Mouse (Mus musculus) forebrain, embryonic 11.5 days (tissue): ENCODE measurements around the gene Pde4dip. TPM values are rescaled to one million over a fixed set of nuclear protein-coding genes. Genes with fewer than 3 reads are reported as not detected.

Experiments used
- ATAC-seq: fragments of 200-750 bp; cut with Nextera tagmentation; replicated peaks from 2 replicates; pipeline ENCODE4 v1.8.0; 2017; ENCODE audit warnings: moderate TSS enrichment; ENCODE audit not compliant: low FRiP score
- DNase-seq: peaks from one replicate; pipeline ENCODE4 v3.0.0-alpha.2; 2017; ENCODE audit warnings: low spot score
- H3K27ac ChIP-seq: fragments of 300-500 bp; sonication (generic); 2 replicates; pipeline ENCODE4 v1.5.1; 2014; ENCODE audit warnings: low read depth, low read length
- H3K27me3 ChIP-seq: fragments of 300-500 bp; sonication (generic); 2 replicates; pipeline ENCODE4 v1.6.1; 2014; ENCODE audit warnings: mild to moderate bottlenecking, low read length, mixed read lengths; ENCODE audit not compliant: control insufficient read depth, insufficient read depth
- H3K36me3 ChIP-seq: fragments of 300-500 bp; sonication (generic); 2 replicates; pipeline ENCODE4 v1.6.1; 2014; ENCODE audit warnings: mild to moderate bottlenecking, low read length, moderate library complexity, mixed read lengths; ENCODE audit not compliant: control insufficient read depth, insufficient read depth
- H3K4me1 ChIP-seq: fragments of 300-500 bp; sonication (generic); replicated peaks from 2 replicates; pipeline ENCODE4 v1.6.1; 2014; ENCODE audit warnings: low read length, mixed read lengths; ENCODE audit not compliant: control insufficient read depth, insufficient read depth
- H3K4me2 ChIP-seq: fragments of 300-500 bp; sonication (generic); 2 replicates; pipeline ENCODE4 v1.6.1; 2014; ENCODE audit warnings: low read depth, mild to moderate bottlenecking, low read length, moderate library complexity, mixed read lengths; ENCODE audit not compliant: severe bottlenecking
- H3K4me3 ChIP-seq: fragments of 300-500 bp; sonication (generic); 2 replicates; pipeline ENCODE4 v1.5.1; 2014; ENCODE audit warnings: low read depth, low read length
- H3K9ac ChIP-seq: fragments of 300-500 bp; sonication (generic); 2 replicates; pipeline ENCODE4 v1.6.1; 2014; ENCODE audit warnings: low read length
- H3K9me3 ChIP-seq: fragments of 300-500 bp; sonication (generic); 2 replicates; pipeline ENCODE4 v1.6.1; 2016; ENCODE audit warnings: low read length, mixed read lengths; ENCODE audit not compliant: control insufficient read depth
- WGBS: fragments of 180-500 bp; shearing (Covaris S2); extraction: QIAGEN DNeasy Blood & Tissue Kit; methylation state at CpG from one replicate; pipeline ENCODE4 v1.1.7; 2014; 5-methylcytosine and 5-hydroxymethylcytosine counted together
- polyA plus RNA-seq: library from polyadenylated mRNA; unstranded; fragments of >200 nt; fragmentation: Nextera tagmentation; extraction: Ambion mirVana; gene quantifications from 2 replicates; pipeline ENCODE4 v1.2.1, GENCODE M21; 2014

Pde4dip gene
- polyA plus RNA-seq, 1 experiment from 2014 or later, result 25.7 TPM

DNA sequence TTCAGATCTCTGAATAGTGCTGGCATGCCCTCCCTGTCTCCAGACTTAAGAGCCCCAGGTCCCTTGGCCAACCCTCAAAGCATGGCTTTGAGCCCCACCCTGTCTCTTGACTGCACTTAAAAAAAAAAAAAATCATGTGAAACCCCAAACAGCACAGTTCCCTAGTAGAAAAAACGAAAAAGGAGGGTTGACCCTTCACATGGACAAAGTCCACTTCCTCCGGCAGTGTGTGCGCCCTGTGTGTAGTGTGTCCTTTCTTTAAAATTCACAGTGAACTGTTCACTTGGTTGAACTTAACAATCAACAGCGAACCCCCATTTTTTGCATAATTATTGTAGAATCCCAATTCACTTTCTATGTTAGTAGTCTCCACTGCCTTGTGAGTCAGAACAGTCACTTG, 21.8 kb downstream of the Pde4dip start:
- Histone ChIP-seq H3K9me3 (no peaks in the 10 kb centered on the region), H3K9ac (no peak overlapping the region), H3K4me2 (no peak overlapping the region), H3K4me1 (0 out of 2 replicates have a peak, but pooled peaks cover 4% of the 10 kb centered on the region), H3K4me3 (no peak overlapping the region), H3K36me3 (no peaks in the 10 kb centered on the region), H3K27me3 (peaks cover 20% of the 10 kb centered on the region), H3K27ac (no peak overlapping the region)
- DNase-seq, result no peak
- ATAC-seq, result no peak
- whole genome bisulfite sequencing, result 58% methylated on average over 4 of the region's 4 CpGs

DNA sequence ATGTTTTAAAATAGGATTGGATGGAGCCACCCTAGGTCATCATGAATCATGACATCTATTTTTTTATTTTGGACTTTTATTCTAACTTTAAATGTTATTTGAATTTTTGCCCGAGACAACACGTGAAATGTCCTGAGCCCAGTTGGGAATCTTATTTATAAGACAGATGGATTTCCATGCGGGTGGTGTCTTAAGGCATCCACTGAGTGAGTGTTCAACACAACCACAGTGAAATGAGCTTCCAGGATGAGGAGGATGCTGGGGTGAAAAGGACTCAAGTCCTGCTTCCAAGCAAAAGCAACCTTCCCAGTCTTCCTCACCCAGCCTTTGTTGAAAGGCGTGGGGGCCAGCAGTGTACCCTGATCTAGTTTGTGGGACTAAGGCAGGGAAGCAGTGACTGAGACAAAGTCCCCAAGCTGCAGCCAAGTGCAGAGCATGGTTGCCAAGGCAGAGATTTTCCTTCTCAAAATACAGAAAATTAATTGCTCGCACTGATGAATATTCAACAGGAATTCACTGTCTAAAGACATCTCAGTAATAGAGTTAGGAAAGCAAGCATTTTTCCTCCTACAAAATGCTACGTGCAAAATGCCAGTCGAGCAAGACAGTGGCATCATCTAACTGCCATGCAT, 27.6 kb downstream of the Pde4dip start:
- Histone ChIP-seq H3K36me3 (no peaks in the 10 kb centered on the region), H3K27ac (no peak overlapping the region), H3K9me3 (no peaks in the 10 kb centered on the region), H3K4me2 (no peak overlapping the region), H3K9ac (no peak overlapping the region), H3K4me1 (no peaks in the 10 kb centered on the region), H3K27me3 (no peaks in the 10 kb centered on the region), H3K4me3 (no peak overlapping the region)
- DNase-seq (no peak), ATAC-seq (no peak)
- WGBS, result 89% methylated on average over 7 of the region's 7 CpGs

GRCm38 (mm10) chr3:97859400-97859799, 29.1 kb downstream of the Pde4dip start:
- no peaks in the 10 kb centered on the region for H3K27me3 ChIP-seq
- ATAC-seq, result no peak
- 90% methylated on average over 1 of the region's 1 CpGs for WGBS

DNA sequence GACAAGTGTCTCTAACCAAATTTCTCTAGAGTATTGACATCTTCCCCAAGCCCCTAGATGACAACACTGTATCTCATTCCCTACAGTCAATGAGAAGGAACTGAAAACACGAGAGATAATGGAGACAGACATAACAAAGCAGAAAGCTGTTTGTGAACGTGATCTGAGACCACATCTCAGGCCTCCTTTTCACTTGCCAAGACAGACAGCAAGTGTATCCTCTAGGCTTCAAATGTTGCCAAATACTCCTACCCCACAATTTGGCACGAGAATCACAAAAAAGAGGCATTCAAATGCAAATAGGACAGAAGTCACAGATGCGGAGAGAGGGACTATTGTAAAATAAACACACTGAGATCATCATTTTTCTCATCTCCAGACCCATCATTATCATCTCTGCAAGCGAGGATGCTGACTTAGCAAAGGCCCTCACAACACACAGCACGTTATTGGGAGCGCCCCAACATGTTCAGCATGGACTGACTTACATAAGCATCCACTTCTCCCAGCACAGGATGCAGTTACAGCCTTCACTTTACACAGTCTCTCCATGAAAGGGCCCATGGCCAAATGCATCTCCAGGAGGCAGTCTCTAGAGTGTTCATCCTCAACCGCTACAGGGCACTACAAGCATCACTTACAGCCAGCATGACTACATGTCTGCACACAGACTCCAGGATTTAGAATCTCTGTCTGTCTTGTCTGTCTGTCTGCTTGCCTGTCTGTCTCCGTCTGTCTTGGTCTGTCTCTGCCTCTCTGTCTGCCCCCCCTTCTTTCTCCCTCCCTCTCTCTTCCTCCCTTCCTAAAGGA, 33.7 kb downstream of the Pde4dip start:
- H3K36me3 ChIP-seq, result no peaks in the 10 kb centered on the region
- H3K4me1 ChIP-seq, result no peaks in the 10 kb centered on the region
- no peak overlapping the region for H3K4me2 ChIP-seq
- ATAC-seq (no peak), DNase-seq (no peak)
- H3K9me3 ChIP-seq, result no peaks in the 10 kb centered on the region
- WGBS, result 73% methylated on average over 9 of the region's 9 CpGs
- H3K27ac ChIP-seq, result no peak overlapping the region
- no peak overlapping the region for H3K4me3 ChIP-seq
- no peaks in the 10 kb centered on the region for H3K27me3 ChIP-seq
- no peak overlapping the region for H3K9ac ChIP-seq

More at GRCm38 (mm10) chr3:97859400-97859799, 29.1 kb downstream of the Pde4dip start:
- no peak overlapping the region for H3K9ac ChIP-seq
- H3K9me3 ChIP-seq, result no peaks in the 10 kb centered on the region
- no peak overlapping the region for H3K27ac ChIP-seq
- H3K36me3 ChIP-seq, result no peaks in the 10 kb centered on the region
- H3K4me2 ChIP-seq, result no peak overlapping the region
- no peaks in the 10 kb centered on the region for H3K4me1 ChIP-seq
- DNase-seq, result no peak
- H3K4me3 ChIP-seq, result no peak overlapping the region

DNA sequence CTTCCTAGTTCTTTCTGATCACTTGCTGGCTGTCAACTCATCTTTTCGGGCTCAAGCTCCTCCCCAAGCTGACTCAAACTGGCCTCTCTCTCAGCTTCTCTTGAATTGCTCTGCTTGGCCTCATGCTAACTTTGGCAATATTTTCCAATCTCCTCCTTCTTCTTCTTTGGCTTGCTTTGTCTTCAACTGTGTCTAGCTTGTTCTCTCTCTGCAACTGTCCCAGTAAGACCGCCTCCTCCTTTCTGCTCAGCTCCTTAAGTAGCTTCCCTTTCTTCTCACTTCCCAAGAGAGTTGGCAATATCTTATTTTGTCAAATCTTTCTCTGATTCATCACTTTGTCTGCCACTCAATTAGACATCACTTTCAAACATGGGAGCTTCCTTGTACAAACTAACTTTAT, 36.7 kb downstream of the Pde4dip start:
- WGBS, result 86% methylated on average over 2 of the region's 2 CpGs
- no peaks in the 10 kb centered on the region for H3K9me3 ChIP-seq
- H3K27me3 ChIP-seq, result no peaks in the 10 kb centered on the region
- H3K27ac ChIP-seq, result no peak overlapping the region
- H3K9ac ChIP-seq, result no peak overlapping the region
- ATAC-seq (no peak), DNase-seq (no peak)
- H3K4me1 ChIP-seq, result no peaks in the 10 kb centered on the region
- H3K4me2 ChIP-seq, result no peak overlapping the region
- no peak overlapping the region for H3K4me3 ChIP-seq
- H3K36me3 ChIP-seq, result no peaks in the 10 kb centered on the region

DNA sequence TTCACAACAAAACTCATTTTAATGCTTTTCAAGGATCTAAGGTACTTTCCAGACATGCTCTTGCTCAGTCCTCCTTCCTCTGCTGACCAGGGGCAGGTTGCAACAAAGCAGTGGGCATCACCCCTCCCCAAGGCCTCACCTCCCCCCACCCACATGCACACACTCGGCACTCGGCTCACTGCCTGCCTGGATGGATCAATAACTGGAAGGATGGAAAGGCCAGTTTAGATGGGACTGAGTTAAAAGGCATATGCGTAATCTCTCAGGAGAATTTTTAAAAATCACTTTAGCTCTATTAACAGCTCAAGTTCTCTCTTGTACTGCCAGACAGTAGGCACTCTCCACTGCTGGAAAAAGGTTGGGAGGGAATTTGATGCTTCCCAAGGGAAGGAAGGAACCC, 40.9 kb downstream of the Pde4dip start:
- Histone ChIP-seq H3K9me3 (no peaks in the 10 kb centered on the region), H3K4me1 (no peaks in the 10 kb centered on the region), H3K36me3 (no peaks in the 10 kb centered on the region), H3K27me3 (no peaks in the 10 kb centered on the region), H3K4me2 (no peak overlapping the region), H3K9ac (no peak overlapping the region), H3K4me3 (no peak overlapping the region), H3K27ac (no peak overlapping the region)
- ATAC-seq (no peak), DNase-seq (no peak)
- 82% methylated on average over 3 of the region's 3 CpGs for WGBS

DNA sequence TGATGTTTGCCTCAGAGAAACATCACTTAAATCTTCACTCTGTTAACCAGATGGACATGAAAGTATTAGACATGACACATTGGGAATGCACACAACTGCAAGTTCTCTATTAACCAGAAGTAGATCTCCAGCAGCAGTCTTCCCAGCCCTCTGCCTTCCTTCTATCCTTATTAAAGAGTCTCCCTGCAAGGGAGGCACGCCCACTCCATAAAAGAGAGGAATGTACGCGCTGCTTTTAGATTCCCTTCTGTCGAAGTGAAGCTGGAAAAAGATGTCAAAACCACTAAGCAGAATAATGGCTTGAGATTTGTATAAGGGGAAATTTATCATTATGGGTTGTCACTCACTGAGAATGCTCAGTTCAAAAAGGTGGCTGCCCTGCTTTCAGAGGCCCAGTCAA, 42.1 kb downstream of the Pde4dip start:
- H3K9ac ChIP-seq, result no peak overlapping the region
- H3K27ac ChIP-seq, result no peak overlapping the region
- H3K4me1 ChIP-seq, result no peaks in the 10 kb centered on the region
- no peaks in the 10 kb centered on the region for H3K27me3 ChIP-seq
- no peak overlapping the region for H3K4me3 ChIP-seq
- no peak for DNase-seq
- no peak for ATAC-seq
- H3K36me3 ChIP-seq, result no peaks in the 10 kb centered on the region
- 85% methylated on average over 4 of the region's 4 CpGs for WGBS
- no peaks in the 10 kb centered on the region for H3K9me3 ChIP-seq
- H3K4me2 ChIP-seq, result no peak overlapping the region

GRCm38 (mm10) chr3:97844821-97845201, 43.7 kb downstream of the Pde4dip start:
- Histone ChIP-seq H3K4me1 (no peaks in the 10 kb centered on the region), H3K9me3 (no peaks in the 10 kb centered on the region), H3K36me3 (no peaks in the 10 kb centered on the region), H3K27ac (no peak overlapping the region), H3K27me3 (no peaks in the 10 kb centered on the region), H3K9ac (no peak overlapping the region), H3K4me2 (no peak overlapping the region), H3K4me3 (no peak overlapping the region)
- 80% methylated on average over 2 of the region's 2 CpGs for WGBS
- ATAC-seq, result no peak
- DNase-seq, result no peak
